Mouse (Mus musculus) ES-E14 (cell line): ENCODE data around the gene Krt1.

Experiments
- CHD2 ChIP-seq: IDR thresholded peaks from 2 replicates; pipeline ENCODE4 v1.6.1; 2014; ENCODE audit warnings: mild to moderate bottlenecking, low read depth, low read length, inconsistent platforms
- ZNF384 ChIP-seq: IDR thresholded peaks from 2 replicates; pipeline ENCODE4 v1.6.1; 2012; ENCODE audit warnings: low read depth, low read length, inconsistent platforms

DNA sequence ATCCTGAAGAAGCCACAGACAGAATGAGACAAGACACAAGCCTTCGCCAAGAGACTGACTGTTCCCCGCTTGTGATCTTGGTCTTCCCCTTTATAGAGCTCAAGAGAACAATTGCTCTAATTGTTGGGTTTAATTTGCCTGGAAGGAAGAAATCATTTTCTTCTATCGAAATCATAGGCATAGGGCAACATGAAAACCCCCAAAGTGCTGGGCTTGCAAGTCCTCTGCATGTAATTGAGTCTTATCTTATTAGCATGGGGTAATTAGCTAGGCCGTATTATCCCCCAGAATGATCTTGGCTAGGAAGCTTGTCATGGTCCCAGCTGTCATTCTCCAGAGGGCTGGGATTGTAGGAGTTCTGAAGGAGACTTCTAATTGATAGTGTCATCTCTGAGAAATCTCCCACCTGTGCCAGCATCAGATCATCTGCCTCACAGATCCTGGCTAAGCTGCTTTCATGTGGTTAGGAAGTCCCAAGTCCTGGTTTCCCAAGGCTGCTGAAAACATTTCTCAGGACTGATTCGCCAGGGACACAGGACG lies 48.2 kb downstream of the Krt1 start, which contains the start of gene Krt73:
- TF ChIP-seq ZNF384 (no peak), CHD2 (no peak)
